Mouse (Mus musculus) erythroblast, embryonic 14.5 days (primary cell): ENCODE results near the gene Akna.

Source experiments
- GATA1 ChIP-seq: IDR thresholded peaks from 2 replicates; pipeline ENCODE4 v1.6.1; 2012; ENCODE audit warnings: low read length, inconsistent platforms, mixed read lengths
- TAL1 ChIP-seq: IDR thresholded peaks from 3 replicates; pipeline ENCODE4 v1.6.1; 2012; ENCODE audit warnings: low read length, inconsistent platforms, mixed read lengths

- TF ChIP-seq GATA1 (no peak), TAL1 (no peak)
These were observed 32.3 kb downstream of the Akna start for GRCm38 (mm10) chr4:63370897-63371296.
